Mouse (Mus musculus) neural tube, embryonic 15.5 days (tissue): ENCODE data around the gene Pkn2. TPM values are rescaled to one million over a fixed set of nuclear protein-coding genes. Genes with fewer than 3 reads are reported as not detected.
A peak's percentile ranks its signal among the peaks of the same experiment; 100 is the strongest.

Experiments used
- ATAC-seq: fragments of 200-750 bp; cut with Nextera tagmentation; 2 replicates; pipeline ENCODE4 v1.8.0; 2017; ENCODE audit warnings: mild to moderate bottlenecking, moderate TSS enrichment, moderate library complexity; ENCODE audit not compliant: low FRiP score
- H3K27ac ChIP-seq: fragments of 300-500 bp; sonication (generic); replicated peaks from 2 replicates; pipeline ENCODE4 v1.5.1; 2015; ENCODE audit warnings: mild to moderate bottlenecking, inconsistent platforms
- H3K27me3 ChIP-seq: fragments of 300-500 bp; sonication (generic); replicated peaks from 2 replicates; pipeline ENCODE4 v1.6.1; 2015; ENCODE audit warnings: inconsistent platforms
- H3K36me3 ChIP-seq: fragments of 300-500 bp; sonication (generic); 2 replicates; pipeline ENCODE4 v1.6.1; 2015; ENCODE audit warnings: inconsistent platforms
- H3K4me1 ChIP-seq: fragments of 300-500 bp; sonication (generic); 2 replicates; pipeline ENCODE4 v1.6.1; 2015; ENCODE audit warnings: inconsistent platforms
- H3K4me2 ChIP-seq: fragments of 300-500 bp; sonication (generic); 2 replicates; pipeline ENCODE4 v1.6.1; 2015; ENCODE audit warnings: inconsistent platforms, mild to moderate bottlenecking, moderate library complexity
- H3K4me3 ChIP-seq: fragments of 300-500 bp; sonication (generic); replicated peaks from 2 replicates; pipeline ENCODE4 v1.5.1; 2015; ENCODE audit warnings: mild to moderate bottlenecking, inconsistent platforms
- H3K9ac ChIP-seq: fragments of 300-500 bp; sonication (generic); replicated peaks from 2 replicates; pipeline ENCODE4 v1.6.1; 2015; ENCODE audit warnings: mild to moderate bottlenecking, inconsistent platforms
- H3K9me3 ChIP-seq: fragments of 300-500 bp; sonication (generic); replicated peaks from 2 replicates; pipeline ENCODE4 v1.6.1; 2016; ENCODE audit warnings: inconsistent platforms
- WGBS: fragments of 180-500 bp; shearing (Covaris S2); methylation state at CpG from one replicate; pipeline ENCODE4 v1.1.7; 2015; ENCODE audit warnings: mixed read lengths; 5-methylcytosine and 5-hydroxymethylcytosine counted together
- polyA plus RNA-seq: library from polyadenylated mRNA; unstranded; fragments of >200 nt; fragmentation: Nextera tagmentation; extraction: Ambion mirVana; gene quantifications from 2 replicates; pipeline ENCODE4 v1.2.1, GENCODE M21; 2015

Gene Pkn2
- polyA plus RNA-seq, 1 experiment from 2014 or later: 21.7 TPM

DNA sequence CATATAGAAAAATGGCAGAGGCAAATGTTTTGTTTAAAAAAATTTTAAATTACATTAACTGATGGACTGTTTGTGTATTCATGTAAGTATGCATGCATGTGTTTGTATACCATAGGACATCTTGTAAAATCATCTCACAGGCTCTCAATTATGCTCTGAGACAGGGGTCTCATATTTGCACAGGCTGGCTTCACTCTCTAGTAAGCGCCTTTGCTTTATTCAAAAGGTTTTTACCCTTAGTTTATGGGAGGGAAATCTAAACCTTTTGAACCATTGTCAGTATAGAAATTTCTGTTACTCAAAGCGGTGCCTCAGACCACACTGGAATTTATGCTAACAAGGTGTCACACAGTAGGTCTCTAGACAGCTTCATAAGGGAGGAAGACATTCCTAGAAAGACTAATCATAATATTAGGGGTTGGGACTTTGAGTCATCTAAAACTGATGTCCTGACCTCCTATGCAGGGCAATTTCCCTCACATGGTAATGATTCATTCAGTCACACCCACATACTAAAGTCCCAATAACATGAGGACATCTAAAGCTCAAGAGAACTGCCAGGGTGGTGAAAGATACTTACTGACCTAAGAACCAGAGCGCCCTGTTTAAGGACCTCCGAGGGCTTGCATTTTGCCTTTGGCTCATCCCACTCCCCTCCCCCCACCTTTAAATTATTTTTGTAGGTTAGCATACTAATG, 55.2 kb downstream of the Pkn2 start:
- Histone ChIP-seq H3K9ac (no peak overlapping the region), H3K4me3 (no peak overlapping the region), H3K27me3 (no peaks in the 10 kb centered on the region), H3K9me3 (no peaks in the 10 kb centered on the region), H3K4me2 (no peak overlapping the region), H3K4me1 (no peaks in the 10 kb centered on the region), H3K36me3 (peaks cover 12% of the 10 kb centered on the region), H3K27ac (no peak overlapping the region)
- no peak for ATAC-seq
- WGBS: 83% methylated on average over 4 of the region's 4 CpGs

DNA sequence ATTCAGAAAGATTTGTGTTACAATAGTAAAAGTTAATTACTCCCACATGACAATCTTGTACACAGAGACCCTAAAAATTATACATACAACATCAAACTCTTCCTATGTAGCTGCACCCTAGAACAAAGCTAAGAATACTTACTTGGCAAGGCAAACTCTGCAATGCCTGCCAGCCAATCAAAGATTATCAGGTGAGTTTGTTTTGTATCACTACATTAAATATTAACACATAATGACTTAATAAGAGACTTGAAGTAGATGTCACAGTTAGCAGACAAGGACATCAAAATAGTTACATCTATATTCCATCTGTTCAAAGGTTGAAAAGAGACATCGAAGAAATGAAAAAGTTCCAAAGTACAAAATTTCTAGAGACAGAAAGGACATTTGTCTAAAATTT, 58.2 kb downstream of the Pkn2 start:
- no peak overlapping the region for H3K4me2 ChIP-seq
- no peaks in the 10 kb centered on the region for H3K4me1 ChIP-seq
- H3K27ac ChIP-seq: no peak overlapping the region
- no peak overlapping the region for H3K4me3 ChIP-seq
- no peaks in the 10 kb centered on the region for H3K9me3 ChIP-seq
- no peaks in the 10 kb centered on the region for H3K27me3 ChIP-seq
- H3K36me3 ChIP-seq: peaks cover 12% of the 10 kb centered on the region
- ATAC-seq: no peak
- H3K9ac ChIP-seq: no peak overlapping the region
- WGBS: 100% methylated on average over 1 of the region's 1 CpGs

DNA sequence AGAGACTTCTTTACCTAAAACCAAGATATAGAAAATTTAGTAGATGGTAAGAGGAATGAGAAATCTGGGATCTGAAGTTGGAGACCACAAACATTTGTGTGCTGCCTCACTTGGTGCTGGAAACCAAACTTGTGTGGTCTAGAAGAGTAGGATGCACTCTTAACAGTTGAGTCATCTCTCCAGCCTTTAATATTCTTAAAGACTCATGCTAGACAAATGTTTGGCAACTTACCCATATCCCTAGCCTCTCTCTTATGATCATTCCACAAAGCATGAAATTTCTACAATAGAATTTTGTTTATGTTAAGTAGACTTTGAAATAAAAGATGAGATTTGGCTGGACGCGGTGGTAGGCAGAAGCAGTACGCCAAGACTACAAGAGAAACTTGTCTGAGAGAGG, 64.3 kb downstream of the Pkn2 start:
- H3K4me2 ChIP-seq: no peak overlapping the region
- H3K27me3 ChIP-seq: no peaks in the 10 kb centered on the region
- ATAC-seq: no peak
- WGBS: 94% methylated on average over 3 of the region's 3 CpGs
- no peaks in the 10 kb centered on the region for H3K4me1 ChIP-seq
- H3K9me3 ChIP-seq: no peaks in the 10 kb centered on the region
- H3K27ac ChIP-seq: no peak overlapping the region
- H3K4me3 ChIP-seq: no peak overlapping the region
- no peak overlapping the region for H3K9ac ChIP-seq
- H3K36me3 ChIP-seq: peaks cover 6% of the 10 kb centered on the region

- no peak overlapping the region for H3K27ac ChIP-seq
- no peaks in the 10 kb centered on the region for H3K4me1 ChIP-seq
- H3K27me3 ChIP-seq: no peaks in the 10 kb centered on the region
- H3K4me2 ChIP-seq: no peak overlapping the region
- no peak overlapping the region for H3K4me3 ChIP-seq
- peaks cover 19% of the 10 kb centered on the region for H3K36me3 ChIP-seq
- H3K9ac ChIP-seq: no peak overlapping the region
- no peaks in the 10 kb centered on the region for H3K9me3 ChIP-seq
- WGBS: 89% methylated on average over 3 of the region's 3 CpGs
- no peak for ATAC-seq
Measured at GRCm38 (mm10) chr3:142811582-142811981, 70.2 kb downstream of the Pkn2 start.

GRCm38 (mm10) chr3:142795587-142795986, 86.2 kb downstream of the Pkn2 start:
- Histone ChIP-seq H3K36me3 (peaks cover 43% of the 10 kb centered on the region), H3K4me3 (no peak overlapping the region), H3K9me3 (no peaks in the 10 kb centered on the region), H3K4me2 (no peak overlapping the region), H3K27ac (no peak overlapping the region), H3K27me3 (no peaks in the 10 kb centered on the region), H3K4me1 (no peaks in the 10 kb centered on the region), H3K9ac (no peak overlapping the region)
- no peak for ATAC-seq
- 94% methylated on average over 3 of the region's 3 CpGs for WGBS

GRCm38 (mm10) chr3:142786423-142787072, 95.3 kb downstream of the Pkn2 start:
- no peak for ATAC-seq
- no peaks in the 10 kb centered on the region for H3K4me1 ChIP-seq
- WGBS: 30% methylated on average over 2 of the region's 2 CpGs
- H3K27me3 ChIP-seq: no peaks in the 10 kb centered on the region
- no peak overlapping the region for H3K9ac ChIP-seq
- H3K4me3 ChIP-seq: no peak overlapping the region
- H3K27ac ChIP-seq: no peak overlapping the region
- H3K4me2 ChIP-seq: no peak overlapping the region
- peaks cover 38% of the 10 kb centered on the region for H3K36me3 ChIP-seq
- no peaks in the 10 kb centered on the region for H3K9me3 ChIP-seq

DNA sequence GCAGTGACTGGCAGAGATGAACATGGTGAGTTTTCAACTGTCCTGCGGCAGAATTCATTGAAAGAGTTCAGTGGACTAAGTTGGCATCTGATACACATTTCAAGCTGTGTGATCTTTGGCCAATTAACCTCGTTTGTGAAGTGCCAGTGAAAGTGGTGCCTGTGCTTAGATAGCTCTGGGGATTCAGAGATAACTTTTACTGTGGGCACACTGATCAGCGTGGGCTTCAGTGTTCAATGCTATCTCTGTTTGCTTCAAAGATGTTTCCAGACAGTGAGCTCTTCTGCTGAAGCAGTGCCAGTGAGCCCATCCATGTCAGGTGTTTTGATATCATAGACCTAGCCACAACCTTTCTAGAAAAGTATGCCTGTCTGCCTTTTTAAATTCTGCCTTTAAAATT, 104.6 kb downstream of the Pkn2 start:
- H3K27ac ChIP-seq: no peak overlapping the region
- no peak for ATAC-seq
- no peaks in the 10 kb centered on the region for H3K27me3 ChIP-seq
- H3K4me3 ChIP-seq: no peak overlapping the region
- no peak overlapping the region for H3K9ac ChIP-seq
- H3K36me3 ChIP-seq: peaks cover 51% of the 10 kb centered on the region
- H3K9me3 ChIP-seq: no peaks in the 10 kb centered on the region
- H3K4me1 ChIP-seq: no peaks in the 10 kb centered on the region
- 87% methylated on average over 3 of the region's 3 CpGs for WGBS
- no peak overlapping the region for H3K4me2 ChIP-seq

GRCm38 (mm10) chr3:142773538-142774191, 108.1 kb downstream of the Pkn2 start:
- Histone ChIP-seq H3K4me1 (0 out of 2 replicates have a peak, but pooled peaks cover 7% of the 10 kb centered on the region), H3K27ac (no peak overlapping the region), H3K4me3 (no peak overlapping the region), H3K4me2 (no peak overlapping the region), H3K9me3 (no peaks in the 10 kb centered on the region), H3K9ac (no peak overlapping the region), H3K27me3 (no peaks in the 10 kb centered on the region), H3K36me3 (peaks cover 22% of the 10 kb centered on the region)
- no peak for ATAC-seq
- 86% methylated on average over 4 of the region's 4 CpGs for WGBS

- no peak for ATAC-seq
- no peaks in the 10 kb centered on the region for H3K27me3 ChIP-seq
- peaks cover 17% of the 10 kb centered on the region; the same call in 1 of the 2 replicates for H3K36me3 ChIP-seq
- H3K9ac ChIP-seq: no peak overlapping the region
- no peaks in the 10 kb centered on the region for H3K9me3 ChIP-seq
- no peak overlapping the region for H3K4me3 ChIP-seq
- H3K4me1 ChIP-seq: peaks cover 23% of the 10 kb centered on the region
- H3K27ac ChIP-seq: no peak overlapping the region
- 82% methylated on average over 1 of the region's 1 CpGs for WGBS
- no peak overlapping the region for H3K4me2 ChIP-seq
Measured at GRCm38 (mm10) chr3:142770518-142770917, 111.3 kb downstream of the Pkn2 start.

DNA sequence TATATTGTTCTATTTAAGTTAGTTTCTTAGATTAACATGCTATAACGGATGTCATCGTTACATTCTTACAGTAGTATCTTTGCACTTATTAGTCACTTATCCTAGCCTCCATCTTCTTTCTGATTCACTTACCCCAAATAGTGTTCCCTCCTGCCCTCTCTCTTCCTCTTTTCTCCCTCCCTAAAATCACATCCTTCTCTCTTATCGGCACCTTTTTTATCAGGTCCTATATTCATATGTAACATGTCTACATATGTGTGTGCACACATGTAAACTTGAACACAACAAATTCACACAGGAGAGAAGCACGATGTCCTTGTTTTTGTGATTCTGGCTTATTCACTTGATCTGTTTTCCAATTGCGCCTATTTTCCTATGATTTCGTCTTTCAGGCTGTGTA, 113.3 kb downstream of the Pkn2 start:
- Histone ChIP-seq H3K9me3 (no peaks in the 10 kb centered on the region), H3K4me2 (no peak overlapping the region), H3K4me1 (peaks cover 23% of the 10 kb centered on the region), H3K27ac (no peak overlapping the region), H3K9ac (no peak overlapping the region), H3K4me3 (no peak overlapping the region), H3K27me3 (no peaks in the 10 kb centered on the region), H3K36me3 (peaks cover 15% of the 10 kb centered on the region; the same call in 1 of the 2 replicates)
- ATAC-seq: no peak
- 96% methylated on average over 6 of the region's 6 CpGs for WGBS

- Histone ChIP-seq H3K4me1 (peaks cover 21% of the 10 kb centered on the region), H3K4me2 (peak overlapping the region; percentile 61), H3K9ac (peak overlapping the region; percentile 90), H3K27ac (no peak overlapping the region), H3K27me3 (no peaks in the 10 kb centered on the region), H3K4me3 (peak overlapping the region; percentile 90), H3K9me3 (no peaks in the 10 kb centered on the region), H3K36me3 (no peaks in the 10 kb centered on the region)
- ATAC-seq: no peak
- WGBS: 23% methylated on average over 10 of the region's 10 CpGs
Measured at GRCm38 (mm10) chr3:142765778-142766165, 116.0 kb downstream of the Pkn2 start.
